Mouse (Mus musculus): ENCODE data around the gene Cd9.
A peak's percentile ranks its signal among the peaks of the same experiment; 100 is the strongest.

The Cd9 gene

DNA sequence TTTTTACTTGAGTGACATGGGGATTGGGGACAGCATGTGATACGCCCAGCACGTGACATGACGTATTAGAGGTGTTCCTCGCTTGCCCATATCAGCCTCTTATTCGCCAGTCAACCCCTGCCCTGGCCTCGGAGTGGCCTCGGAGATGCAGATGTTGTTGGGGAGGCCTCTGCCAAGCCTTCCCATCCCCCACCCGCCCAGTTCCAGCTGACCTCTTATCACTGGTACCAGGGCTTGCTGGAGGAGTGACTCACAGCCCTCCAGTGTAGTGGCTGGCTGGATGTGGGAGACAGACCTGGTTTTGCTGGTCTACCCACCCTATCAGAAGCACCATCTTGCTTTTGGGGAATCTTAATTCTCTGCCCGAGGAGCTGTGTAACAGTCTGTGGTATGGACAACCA is 21.3 kb downstream of the Cd9 start:
- DNase-seq, result no peak

DNA sequence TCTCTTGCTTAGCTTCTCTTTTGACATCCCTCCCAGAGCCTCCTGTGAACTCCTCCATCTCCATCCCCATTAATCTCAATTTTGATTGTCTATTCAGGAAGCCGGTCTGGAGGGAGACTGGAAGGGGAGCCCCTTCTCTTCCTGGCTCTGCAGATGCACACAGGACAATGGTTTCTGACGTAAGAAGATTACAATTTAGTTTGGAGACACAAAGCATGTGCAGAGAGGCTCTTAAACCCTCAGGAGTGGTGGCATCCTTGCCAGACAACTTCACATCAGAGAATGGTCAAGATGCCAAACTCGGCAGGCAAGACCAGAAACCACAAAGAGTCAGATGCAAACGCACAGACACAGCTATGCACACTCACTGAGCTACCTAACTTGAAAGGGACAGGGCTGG is 22.7 kb downstream of the Cd9 start:
- DNase-seq, result no peak

DNA sequence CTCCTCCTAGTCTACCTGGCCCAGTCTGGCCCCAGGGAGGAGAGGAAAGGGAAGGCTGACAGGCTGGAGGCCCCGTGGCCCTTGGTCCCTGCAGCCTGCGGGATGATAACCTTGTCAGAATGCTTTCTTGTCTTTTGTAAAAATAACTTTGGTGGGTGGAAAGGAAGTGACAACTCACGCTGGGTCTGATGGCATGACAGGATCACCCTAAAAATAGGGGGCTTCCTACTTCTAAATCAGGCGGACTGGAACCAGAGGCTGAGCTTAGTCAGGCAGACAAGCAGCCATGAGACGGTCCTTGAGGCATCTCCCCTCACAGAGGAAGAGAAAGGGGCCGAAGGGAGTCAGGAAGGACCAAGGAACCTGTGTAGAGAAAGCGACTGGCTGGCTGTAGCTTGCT is 23.3 kb downstream of the Cd9 start:
- no peak for DNase-seq

DNA sequence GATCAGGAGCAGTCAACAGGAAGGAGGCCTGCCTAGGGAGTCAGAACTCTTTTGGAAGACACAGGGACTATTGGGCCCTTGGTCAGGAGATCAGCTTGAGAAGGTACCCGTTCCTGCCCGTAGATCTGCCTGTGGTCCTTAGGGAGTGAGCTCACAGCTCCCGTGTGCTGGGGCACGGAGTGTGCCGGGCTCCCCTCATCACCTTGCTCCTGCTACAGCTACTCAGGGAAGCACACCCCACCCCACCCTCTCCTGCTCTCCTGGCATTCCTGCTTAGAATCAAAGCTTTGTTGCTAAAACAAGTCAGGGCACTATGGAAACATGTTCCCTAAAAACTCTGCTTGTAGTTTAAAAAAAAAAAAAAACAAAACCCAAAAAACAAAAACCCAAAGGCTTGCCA is 24.0 kb downstream of the Cd9 start:
- no peak for DNase-seq

DNA sequence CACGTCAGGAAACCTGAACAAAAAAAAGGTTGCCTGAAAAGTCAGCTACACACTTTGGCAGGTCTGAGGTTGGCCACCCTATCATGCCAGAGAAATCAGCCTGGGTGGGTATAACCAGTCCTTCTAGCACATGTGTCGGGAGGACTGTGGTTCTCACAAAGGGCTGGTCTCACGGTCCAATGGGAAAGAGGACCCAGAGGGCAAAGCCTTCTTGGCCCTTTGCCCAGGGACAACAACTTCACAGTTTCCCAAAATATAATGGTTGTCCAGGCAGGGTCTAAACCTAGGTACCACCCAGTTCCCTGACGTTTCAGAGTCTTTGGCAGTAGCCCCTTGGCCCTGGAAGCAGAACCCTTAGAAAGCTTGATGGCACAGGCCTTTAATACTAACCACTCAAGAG is 25.4 kb downstream of the Cd9 start:
- DNase-seq, result no peak

DNA sequence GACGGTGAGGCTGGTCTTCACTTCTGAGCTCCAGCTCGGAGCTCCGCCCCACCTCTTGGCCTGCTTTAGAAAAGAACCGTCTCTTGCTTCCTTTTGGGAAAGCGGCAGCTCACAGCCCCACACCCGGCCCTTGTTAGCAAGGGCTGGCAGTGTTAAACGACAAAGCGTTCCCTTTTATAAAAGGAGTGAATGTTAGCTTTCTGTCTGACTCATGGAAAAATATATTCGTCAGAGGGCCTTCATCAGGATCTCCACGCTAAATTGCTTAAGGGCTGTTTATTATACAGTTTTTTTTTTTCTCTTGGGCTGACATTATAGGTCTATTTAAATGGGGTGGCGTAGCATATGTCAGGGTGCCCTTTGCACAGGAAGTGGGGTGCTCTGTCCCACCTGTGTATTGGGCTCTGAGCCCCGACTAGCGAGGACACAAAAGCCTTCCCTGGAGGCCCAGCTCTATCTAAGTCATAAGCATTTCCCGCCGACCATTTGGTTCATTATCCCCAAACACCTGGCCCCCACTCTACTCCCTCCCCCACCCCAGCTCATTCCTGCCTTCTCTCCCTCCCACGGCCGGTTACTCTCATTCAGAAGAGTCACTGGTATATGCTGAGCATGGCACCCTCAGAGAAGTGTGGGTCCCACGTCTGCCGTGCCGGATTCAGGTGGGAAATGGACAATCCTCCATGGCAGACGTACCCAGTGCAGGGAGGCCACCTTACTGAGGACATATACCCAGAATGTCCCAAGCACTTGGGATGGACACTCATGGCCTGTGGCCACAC is 26.2 kb downstream of the Cd9 start:
- DNase-seq, result no peak

DNA sequence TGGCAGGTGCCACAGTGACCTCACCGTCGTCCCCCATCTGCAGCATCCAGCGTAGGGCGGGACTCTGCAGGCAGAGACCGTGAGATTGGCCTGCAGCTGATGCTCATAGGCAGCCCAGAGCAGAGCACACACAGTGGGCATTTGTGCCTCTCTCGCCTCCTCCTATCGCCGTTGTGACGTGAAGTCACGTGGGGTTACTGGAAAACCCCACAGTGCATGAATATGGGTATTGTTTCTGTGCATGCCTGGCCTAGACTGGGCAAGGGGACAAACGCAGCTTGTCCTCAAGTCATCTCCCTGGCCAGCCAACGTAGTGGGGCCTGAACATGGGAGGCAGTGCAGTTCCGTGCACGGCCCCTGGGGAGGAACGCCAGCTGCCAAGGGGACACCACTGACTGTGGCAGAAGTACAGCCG is 27.3 kb downstream of the Cd9 start:
- DNase-seq, result no peak

DNA sequence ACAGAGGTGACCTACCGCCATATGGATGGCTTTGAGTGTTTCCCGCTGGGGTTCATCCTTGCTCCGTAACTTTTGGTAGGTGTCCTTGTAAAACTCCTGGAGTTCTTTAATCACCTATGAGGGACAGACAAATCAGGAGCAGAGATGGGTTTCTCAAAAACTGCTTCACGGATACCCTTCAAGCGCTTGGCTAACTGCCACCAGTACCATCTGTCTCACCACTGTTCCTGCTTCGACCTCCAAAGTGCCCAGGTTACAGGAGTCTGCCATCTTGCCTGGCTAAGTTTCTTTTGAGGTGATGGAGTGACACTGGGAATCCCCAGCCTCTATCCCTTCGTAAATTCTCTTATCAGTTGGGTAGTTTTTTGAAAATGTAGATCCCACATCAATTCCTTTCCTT is 32.3 kb downstream of the Cd9 start:
- DNase-seq, result no peak

DNA sequence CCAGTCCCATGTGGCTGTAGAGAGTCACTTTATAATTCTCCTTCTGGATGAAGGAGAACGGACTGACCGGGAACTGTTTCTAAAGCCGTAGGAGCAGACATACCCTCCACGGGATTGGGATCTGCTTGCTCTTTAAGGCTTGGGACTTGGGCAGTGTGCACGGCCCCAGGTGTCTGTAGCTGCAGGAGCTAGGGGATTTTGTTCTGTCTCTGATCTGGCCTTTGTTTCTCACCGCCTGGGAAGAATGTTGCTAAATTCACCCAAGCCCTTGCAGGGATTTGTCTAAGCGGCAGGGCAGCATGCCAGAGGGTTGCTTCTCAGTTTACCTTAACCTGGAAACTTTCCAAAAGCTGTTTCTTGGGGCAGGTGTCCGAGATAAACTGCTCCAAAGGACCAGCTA is 32.8 kb downstream of the Cd9 start:
- no peak for DNase-seq

DNA sequence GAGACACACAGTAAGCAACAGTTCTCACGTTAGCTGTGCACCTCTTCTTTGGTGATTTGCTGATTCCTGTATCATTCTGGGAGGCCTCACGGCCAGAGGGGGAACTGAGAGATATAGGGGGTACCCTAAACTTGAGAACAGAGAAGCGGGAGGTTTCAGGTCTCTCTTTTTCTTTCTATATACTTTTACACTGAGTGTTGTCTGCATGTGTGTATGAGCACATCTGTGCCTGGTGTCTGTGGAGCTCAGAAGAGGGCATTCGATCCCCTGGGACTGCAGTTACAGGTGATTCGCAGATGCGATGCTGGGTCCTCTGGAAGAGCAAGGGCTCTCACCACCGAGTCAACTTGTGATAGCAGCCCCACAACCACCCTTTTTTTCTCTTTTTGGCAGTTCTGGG is 33.3 kb downstream of the Cd9 start:
- DNase-seq, result no peak

DNA sequence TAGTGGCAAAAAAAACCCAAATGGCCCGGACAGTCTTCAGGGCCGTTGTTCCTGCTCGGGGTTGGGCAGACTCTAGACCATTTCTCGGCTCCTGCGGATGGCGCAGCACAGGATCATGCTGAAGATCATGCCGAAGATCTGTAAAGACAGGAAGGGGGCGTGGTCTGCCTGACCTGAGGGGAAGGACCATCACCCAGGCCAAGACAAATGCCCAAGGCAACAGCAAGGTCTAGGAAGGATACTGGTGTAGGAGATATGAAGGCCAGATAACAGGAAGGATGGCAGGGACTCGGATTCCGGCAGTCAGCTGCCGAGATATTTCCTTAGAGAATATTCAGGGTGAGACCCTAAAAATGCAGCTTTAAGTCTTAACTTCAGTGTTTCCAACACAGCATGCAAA is 34.0 kb downstream of the Cd9 start:
- no peak for DNase-seq

DNA sequence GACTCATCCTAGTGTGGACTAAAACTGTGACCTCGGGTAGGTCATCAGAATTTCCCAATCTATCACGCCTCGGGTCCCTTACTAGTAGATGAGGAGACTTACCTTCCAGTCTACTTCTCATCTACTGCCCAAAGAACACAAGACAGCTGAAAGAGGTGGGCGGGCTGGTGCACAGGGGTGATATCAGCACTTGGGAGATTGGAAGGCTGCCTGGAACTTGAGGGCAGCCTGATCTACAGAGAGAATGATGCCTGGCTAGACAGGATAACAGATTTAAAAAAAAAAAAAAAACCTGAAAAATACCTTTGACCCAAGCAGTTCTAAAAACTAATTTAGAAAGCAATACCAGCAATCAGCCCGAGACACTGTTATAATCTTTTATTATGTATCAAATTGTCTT is 34.7 kb downstream of the Cd9 start:
- DNase-seq, result no peak

DNA sequence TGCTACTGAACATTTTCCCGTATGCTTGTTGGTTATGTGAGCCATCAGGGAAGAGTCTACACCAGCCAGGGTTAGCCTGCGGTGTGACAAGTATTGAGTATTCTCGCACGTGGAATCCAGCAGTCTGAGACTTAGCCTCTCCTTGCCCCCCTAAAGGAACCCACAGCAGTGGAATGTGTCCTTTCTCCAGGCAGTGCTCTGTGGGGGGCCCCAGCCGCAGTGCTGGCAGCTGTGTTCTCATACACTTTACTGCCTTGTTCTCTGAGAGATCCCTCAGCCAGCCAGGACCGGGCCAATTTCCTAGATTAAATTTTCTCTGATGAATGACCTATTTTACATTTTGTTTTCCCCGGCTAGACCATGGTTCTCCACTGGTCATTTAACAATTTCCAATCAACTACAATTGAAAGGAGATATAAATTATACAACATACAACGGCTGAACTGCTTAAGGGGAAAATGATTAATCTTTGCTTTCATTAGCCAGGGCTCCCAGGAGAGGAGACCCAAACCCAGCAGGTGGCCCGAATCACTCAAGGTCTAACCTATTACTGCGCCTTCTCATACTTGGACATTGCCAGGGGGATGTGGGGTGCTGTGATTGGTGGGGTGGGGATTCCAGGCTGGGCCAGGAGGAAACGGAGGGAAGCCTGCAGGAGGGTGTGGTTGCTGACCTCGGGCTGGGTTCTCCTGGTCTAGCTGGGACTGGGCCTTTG is 38.6 kb downstream of the Cd9 start:
- DNase-seq, result no peak

DNA sequence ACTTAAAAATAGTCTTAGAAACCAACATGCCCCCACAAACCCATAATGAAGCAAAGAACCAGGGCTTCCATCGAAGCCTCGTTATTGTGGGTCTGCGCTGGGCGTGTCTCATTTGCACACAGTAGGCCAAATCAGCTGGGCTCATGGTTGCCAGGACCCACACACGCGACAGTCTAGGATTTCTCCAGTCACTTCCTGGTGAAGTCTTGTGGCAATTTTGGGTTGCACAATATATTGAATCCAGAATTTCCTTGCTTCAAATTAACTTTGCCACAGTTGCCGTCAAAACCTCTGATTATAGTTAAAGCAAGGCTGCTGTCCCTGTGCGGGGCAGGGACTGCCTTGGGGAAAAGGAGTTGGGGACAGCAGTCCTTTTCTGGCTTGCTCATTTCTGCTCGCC is 39.9 kb downstream of the Cd9 start:
- DNase-seq, result no peak

DNA sequence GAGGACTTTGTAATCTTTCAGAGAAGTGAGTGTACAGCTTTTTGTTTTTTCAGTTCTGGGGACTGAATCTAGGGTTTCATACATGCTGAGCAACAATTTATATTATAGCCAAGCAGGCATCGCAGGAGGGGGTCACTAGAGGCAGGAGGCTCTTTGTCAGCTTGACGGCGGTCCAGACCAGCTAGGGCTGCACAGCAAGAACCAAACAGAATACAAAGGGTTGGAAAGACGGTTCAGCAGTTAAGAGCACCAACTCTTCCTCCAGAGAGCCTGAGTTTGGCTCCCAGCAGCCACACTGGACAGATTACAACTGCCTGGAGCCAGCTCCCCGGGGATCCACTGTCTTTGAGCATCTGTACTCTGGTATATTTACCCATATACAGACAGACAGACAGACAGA is 40.3 kb downstream of the Cd9 start:
- no peak for DNase-seq

DNA sequence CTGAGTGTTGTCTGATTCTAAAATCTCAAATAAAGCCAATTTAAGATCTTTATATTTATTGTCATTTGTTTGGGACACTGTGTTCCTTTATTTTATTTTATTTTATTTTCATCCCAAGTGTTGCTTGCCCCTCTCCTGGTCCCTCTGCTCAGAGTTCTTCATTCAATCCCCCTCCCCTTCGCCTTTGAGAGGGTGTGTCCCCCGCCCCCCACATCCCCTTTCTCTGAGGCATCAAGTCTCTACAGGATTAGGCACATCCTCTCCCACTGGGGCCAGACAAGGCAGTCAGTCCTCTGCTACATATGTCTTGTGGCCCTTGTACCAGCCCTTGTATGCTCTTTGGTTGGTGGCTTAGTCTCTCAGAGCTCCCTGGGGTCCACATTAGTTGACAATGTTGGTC is 46.9 kb downstream of the Cd9 start:
- DNase-seq, result no peak

DNA sequence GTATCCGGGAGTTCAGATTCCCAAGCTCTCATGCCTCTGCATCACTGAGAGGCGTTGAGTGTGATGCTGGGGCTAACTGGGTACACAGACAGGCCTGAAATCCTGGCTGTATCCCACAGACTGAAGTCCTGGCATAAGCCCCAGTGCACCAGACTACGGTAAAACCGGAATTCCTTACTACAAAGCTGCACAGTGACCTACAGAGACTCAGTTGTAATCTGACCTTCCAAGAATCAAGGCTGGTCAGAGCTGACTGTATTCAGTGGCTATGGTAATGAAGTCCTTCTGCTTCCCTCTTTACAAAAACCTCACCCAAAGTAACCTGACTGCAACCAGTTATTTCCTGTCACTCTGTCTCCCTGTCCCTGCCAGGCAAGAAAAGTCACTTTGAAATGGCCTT is 47.4 kb downstream of the Cd9 start:
- peak in 1 of 2 experiments; percentile 43 for DNase-seq

DNA sequence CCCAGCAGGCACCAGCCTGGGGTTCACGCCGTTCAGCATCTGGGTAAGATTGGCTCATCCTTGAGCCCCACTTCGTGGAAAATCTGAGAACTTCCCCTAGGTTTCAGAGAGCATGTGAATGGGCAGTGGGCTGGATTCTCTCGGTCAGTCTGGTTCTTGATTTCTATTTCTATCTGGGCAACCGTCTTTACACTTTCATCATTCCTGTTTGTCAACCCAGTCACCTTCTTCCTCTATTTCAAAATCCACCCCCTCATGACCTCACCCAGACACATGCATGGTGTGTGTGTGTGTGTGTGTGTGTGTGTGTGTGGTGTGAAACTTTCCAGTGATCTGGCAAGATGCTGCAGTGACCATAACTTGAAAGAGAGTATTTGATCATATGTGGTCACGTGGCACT is 49.2 kb downstream of the Cd9 start:
- no peak for DNase-seq

DNA sequence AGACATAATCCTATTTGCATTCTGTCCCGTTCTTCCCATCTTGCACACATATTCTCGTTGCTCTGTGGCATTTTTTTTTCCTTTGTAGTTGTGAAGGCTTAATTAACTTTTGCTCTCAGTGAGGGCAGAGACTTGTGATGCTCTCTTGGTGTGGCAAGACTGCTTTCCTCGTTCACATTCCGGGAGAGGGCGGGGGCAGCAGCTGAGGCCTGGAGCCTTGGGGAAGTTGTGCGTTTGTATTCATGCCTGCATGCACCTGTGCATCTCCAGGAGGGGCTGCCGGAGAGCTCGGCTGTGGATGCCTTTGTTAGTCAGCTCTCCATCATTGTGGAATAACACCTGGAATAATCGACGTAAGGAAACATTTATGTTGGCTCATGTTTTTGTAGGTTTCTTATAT is 52.0 kb downstream of the Cd9 start:
- DNase-seq, result no peak

DNA sequence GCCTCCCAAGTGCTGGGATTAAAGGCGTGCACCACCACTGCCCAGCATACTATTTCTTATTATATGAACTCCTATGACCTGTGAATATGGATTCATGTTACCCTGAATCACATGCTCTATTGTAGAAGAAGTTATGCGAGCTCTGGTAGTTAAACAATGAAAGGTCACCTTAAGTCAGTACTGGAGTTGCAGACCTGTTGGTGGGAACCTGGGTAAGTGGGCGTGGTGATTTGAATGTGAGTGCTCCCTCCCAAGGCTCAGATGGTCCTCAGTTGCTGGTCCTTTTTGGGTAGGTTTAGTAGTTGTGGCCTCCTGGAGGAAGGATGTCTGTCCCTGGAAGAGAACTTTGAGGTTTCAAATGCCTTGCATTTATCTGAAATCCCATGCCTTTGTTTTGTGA is 57.8 kb downstream of the Cd9 start:
- no peak for DNase-seq

DNA sequence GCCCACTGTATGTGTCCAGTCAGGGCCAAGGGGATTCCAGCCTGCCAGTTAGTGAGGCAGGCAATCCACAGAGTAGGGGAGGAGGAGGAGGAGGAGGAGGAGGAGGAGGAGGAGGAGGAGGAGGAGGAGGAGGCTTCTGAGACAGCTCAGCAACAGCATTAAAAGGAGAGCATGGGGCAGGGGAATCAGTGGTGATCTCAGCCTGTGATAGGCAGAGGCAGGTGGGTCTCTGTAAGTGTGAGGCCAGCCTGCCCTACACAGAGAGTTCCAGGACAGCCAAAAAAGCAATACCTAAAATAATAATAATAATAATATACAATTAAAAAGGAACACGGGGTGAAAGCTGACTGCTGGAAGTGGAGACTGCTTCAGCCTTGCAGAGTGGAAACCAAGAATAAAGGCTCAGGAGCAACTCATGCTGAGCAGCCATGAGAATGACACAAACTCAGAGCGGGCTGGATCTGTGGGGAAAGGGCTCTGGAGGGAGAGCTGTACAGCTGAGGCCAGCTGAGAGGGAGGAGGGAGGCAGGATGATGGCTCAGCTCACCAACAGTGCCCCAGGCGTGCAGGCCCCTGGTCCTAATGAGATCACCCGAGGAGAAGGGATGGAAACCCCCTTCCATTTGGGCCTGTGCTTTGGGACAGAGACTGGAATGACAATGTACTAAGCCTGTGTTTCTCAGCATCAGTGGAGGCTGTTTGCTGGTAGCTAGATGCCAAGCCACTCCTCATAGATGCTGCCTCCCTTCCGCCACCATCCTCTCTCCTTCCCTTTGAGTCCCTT is 59.7 kb downstream of the Cd9 start:
- no peak for DNase-seq

DNA sequence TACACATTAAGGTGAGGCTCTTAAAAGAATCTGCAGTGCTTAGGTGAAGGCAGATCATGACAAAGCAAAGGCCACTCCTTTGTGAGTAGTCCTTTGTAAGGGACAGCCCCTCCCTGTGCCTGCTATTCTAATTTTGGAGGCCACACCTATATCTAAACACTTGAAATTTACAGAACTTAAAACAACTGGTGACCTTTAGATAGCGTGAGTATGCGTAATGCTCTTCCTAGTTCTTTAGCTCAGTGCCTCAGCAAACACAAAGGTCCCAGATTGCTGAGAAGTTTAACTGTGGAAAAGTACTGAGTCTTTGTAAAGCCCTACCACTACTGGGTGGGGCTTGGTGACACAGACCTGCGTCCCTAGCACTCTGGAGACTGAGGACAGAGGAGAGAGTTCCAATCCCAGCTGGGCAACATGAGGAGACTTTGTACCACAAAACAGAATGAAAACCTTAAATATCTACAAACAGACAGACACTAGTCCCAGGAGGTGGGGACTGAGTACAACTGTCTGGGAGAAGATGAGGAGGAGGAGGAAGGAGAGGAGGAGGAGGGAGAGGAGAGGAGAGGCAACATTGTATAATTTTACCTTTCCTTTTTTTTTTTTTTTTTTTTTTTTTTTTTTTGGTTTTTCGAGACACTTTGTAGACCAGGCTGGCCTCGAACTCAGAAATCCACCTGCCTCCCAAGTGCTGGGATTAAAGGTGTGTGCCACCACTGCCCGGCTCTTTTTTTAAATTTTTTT is 60.7 kb downstream of the Cd9 start:
- no peak for DNase-seq

DNA sequence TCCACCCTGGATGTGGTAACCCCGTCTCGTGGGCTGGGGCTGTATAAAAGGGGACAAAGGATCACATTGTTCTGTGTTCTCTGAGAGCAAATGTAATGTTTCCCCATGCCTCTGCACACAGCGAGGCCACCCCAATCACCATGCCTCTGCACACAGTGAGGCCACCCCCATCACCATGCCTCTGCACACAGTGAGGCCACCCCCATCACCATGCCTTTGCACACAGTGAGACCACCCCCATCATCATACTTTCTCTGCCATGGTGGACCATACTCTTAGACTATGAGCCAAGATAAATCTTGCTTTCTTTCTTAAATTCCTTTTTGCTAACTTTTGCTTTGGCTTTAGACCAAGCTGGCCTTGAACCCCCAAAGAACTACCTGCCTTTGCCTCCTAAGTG is 61.3 kb downstream of the Cd9 start:
- no peak for DNase-seq
